Mouse (Mus musculus): ENCODE measurements around the gene Apba1.

- TF ChIP-seq CTCF (IDR thresholded peaks at IDR 0.05; ENCODE audit: low read depth, low read length) = no peak
- no peak for TF ChIP-seq POLR2A (IDR thresholded peaks at IDR 0.05; ENCODE audit: extremely low read depth, insufficient read depth, low read length)
These were observed 75.3 kb downstream of the Apba1 start for GRCm38 (mm10) chr19:23833685-23834682.

All from liver, adult 2 months (tissue).